Mouse (Mus musculus): ENCODE data around the gene E2f3.

E2f3 gene

DNA sequence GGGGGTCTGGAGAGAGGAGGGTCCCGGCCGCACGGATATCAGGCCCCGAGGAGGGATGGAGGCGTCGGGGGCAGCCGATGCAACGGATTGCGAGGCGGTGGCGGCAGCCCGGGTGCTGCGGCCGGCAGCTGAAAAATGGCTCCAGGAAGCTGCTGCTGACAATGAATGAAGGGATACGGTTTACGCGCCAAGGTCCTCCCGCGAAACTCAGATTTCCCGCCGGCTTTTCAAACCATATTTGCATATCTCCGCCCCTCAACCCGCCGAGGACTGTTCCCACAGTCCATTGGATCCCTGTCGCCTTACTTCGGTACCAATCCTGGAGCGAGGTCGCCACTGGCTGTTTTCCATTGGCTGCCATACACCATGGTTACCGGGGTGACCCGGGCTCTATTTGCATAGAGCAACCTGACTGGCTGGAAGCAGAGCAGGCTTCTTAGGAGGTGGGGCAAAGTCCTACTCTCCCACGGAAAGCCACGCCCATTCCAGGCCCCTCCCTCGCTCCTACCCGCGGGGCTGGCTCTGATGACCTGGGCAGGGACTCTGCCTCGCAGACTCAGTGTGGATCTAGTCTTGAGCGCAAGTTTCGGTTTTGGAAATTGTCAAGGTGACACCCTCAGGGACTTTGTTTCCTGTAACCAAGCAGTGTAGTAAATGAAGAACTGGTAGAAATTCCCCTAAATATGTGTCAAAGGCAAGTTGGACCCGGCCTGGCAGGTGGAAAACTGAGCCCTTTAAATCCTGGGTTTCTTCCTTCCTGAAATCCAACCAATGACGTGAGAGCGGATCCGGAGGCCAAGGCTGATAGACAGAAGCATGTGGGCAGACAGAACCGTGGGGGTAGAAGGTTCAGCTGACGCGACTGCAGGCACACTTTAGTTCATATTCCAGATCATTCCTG, at the start of gene E2f3:
E2f3 (minus strand) TSS at position 209 of the 901 bp plus-strand sequence.
- peak; percentile 99 for DNase-seq (ENCODE audit: low read depth, low spot score)

DNA sequence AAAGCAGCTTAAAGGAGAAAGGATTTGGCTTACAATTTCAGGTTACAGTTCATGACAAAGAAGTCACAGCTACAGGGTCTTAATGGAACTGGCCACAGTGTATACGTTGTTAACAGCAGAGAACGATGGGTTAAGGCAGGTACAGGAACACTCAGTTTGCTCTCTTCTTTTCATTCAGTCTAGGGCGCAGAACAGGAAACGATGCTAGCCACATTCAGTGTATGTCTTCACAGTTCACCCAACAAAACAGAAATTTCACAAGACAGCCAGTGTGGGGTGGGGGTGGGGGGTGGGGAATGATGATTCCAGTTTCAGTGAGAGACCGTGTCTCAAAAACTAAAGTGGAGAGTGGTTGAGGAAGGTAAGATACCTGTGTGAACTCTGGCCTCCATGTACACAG, 48.7 kb upstream of the E2f3 start:
- no peak for DNase-seq (ENCODE audit: low read depth, low spot score)

DNA sequence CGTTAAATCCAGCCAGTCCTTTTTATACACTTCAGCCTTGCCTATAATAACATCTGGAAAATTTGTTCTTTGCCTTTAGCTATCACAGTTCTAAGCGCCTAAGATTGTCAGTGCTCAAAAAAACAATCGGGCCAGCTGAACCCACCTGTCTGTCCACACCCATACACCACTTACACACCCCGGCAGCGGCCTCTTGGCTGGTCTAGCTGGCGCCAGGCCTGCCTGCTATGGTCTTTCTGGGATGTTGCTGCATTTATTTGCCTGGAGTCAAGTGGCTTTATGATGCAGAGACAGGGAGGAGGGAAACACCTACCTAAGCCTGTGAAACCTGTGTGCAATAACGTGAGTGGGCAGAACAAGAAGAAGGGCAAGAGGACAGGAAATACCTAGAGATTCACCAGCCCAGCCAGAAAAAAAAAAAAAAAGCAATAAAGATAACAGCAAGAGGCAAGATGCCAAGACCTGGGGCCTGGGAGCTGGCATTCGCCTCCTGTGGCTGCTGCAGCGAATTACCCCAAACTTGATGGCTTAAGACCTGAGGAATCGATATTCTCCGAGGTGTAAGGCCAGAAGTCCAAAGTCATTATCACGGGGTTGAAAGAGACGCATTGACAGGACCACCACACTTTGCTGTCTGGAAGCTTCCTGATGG, 45.9 kb upstream of the E2f3 start:
- DNase-seq (ENCODE audit: low read depth, low spot score) = no peak

DNA sequence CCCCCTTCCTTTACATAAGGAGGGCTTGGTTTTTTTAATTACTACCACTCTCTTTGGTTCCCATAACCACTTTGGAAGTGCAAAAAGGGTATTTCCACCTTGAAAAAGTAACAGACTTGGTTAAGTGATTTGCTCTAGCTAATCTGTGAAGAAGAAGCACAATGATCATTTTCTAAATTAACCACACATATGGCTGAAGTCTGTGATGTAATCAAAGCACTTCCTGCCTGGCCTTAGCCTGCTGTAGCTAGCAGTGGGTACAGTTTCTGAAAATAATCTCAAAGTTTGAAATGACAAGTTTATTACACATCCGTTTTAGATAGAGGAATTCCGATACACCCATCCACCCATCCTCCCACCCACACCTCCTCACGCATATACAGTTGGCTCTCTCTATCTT, 42.0 kb upstream of the E2f3 start:
- DNase-seq (ENCODE audit: low read depth, low spot score) = no peak

DNA sequence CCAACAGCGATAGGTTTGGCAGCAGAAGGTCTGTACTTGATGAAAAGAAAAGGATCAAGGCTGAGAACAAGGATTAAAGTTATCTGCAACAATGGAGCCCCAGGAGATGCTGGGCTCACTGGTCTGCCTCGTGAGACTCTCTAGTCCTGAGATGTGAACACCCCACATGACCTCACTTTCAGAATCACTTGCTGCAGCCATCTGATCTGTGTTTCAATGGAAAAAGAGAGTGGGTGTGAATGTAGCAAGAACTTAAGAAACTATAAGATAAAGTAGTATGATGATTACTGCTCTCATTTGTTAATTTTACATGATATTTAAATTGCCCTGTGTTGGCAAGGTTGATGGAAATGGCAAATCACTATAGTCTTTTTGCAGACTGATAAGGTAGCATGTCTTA, 36.6 kb upstream of the E2f3 start:
- DNase-seq (ENCODE audit: low read depth, low spot score) = peak; percentile 7

DNA sequence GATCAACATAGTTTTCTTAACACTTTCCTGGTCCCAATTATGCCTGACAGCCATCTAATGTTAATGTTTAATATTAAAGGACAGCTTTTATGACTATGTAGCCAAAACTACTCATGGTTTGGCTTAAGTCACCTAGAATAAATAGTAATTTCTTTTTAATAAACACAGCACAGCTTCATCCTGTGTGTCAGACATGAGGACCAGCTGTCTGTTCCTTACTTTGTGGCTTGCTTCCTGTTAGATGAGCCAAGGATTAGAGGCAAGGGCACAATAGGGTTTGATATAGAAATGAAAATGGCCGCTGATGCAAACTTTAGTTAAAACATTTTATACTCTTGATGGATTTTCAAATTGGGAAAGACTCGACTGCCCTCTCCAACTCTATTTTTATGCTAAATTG, 32.7 kb upstream of the E2f3 start:
- DNase-seq (ENCODE audit: low read depth, low spot score) = no peak

DNA sequence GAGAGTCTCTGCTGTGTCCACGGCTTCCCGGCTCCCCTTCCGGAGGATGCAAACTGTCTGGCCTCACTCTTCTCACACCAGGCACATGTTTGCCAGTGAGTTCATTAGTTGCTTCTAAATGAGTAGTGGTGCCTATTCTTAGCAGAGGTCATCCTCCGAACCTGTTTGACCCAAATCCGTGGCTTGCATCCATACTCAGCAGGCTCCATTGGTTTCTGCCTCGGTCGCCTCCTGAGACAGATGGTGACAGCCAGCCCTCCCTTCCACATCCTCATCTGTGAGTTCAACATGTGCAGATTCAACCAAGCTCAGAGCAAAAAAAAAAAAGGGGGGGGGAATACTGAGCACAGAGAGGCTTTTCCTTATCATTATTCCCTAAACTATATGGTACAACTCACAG, 31.7 kb upstream of the E2f3 start:
- no peak for DNase-seq (ENCODE audit: low read depth, low spot score)

DNA sequence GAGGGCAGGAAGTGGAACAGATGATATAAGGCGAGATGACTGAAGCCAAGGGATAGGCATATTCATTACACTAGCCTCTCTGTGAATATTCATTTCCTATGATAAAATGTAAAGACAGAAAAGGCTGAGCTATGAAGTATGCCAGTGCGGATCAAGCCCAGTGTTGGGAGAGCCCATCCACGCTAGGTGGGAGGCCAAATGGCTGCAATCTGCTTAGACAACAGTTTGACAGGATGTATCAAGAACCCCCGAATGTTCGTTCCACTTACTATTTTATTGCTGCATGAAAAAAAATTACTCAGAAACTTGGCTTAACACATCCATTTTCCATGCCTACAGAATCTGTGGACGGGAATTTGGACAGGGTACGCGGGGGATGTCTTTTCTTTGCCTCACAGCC, 28.7 kb upstream of the E2f3 start:
- DNase-seq (ENCODE audit: low read depth, low spot score) = no peak

DNA sequence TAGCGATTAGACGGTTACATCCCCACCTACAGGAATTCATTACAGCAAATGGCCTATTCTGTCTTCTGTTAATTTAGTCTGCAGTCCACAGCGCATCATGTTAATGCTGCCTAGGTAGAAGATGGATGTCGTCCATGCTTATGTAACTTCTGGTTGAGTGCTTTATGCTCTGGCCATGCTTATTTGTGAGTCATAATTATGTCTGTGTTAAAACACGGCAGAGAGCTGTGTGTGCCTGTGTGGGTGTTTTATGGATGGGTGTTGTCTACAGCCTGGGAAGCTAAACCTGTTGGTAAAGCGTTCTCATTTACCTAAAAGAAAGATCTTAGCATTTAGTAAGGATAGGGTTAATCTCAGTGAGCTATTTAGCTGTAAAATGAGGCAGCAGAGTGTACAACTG, 26.4 kb upstream of the E2f3 start:
- no peak for DNase-seq (ENCODE audit: low read depth, low spot score)

DNA sequence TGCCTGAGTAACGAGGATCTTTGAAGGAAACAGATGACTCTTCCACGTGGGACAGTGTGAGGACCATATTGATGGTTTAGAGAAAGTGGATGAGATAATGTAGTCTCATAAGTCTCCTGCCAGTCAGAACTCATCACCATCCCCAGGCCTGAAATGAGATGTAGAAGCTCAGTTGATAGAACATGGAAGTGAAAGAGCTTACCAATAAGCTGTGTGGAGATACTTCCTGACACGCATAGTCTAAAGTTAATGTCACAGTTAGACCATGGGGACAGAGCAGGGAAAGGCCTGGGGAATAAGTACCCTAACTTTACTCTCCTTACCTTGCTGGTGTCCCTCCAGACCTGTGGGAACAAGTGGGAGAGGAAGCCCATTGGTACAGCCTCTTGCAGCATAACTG, 22.9 kb upstream of the E2f3 start:
- DNase-seq (ENCODE audit: low read depth, low spot score) = no peak

DNA sequence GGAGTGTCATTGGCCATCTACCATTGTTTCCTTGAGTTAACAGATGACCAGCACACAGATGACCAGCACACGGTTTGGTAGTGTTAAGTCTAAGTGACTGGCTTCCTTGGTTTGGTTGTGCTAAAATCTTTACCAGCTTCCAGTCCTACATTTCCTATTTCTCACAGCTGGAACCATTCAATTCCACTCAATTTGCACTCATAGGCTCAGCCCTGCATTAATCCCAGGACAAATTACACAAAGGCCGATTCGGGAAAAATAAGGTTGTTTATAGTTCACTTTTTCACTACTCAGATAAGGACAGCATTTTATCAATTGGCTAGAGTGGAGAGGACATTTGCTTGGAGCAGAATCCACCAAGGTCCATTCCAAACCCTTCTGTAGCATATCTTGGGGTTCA, 19.6 kb upstream of the E2f3 start:
- no peak for DNase-seq (ENCODE audit: low read depth, low spot score)

DNA sequence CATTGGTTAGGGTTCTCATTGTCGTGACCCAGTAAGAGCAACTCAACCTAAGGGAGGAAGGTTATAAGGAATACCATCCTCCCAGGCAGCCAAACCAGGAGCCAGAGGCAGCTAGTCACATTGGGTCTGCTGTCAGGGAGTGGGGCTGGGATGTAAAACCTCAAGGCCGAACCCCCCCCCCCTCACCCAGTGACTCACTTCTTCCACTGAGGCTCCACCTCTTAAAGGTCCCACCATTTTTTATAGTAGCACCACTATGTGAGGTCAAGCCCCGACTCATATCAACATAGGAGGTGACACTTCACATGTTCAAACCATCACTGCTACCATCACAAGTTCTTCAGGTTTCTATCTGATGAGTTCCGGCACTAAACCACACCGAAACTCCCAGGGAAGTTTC, 19.0 kb upstream of the E2f3 start:
- no peak for DNase-seq (ENCODE audit: low read depth, low spot score)

DNA sequence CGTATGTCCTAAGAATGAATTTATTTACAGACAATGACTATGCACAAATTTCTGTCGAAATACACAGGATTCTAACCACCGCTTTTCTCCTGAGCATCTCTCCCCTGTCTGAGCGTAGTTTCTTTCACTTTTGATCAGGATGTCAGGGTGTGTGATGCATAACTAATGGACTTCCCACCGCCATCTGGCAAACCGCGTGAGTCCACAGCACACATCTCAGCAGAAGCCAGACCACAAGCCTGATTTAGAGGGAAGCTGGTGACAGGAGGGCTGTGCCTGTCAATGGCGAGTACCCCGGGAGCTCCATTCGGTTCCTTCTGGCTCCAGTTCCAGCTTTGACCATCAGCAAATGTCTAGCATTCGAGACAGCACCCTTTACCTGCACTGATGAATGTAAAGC, 17.3 kb upstream of the E2f3 start:
- peak; percentile 43 for DNase-seq (ENCODE audit: low read depth, low spot score)

DNA sequence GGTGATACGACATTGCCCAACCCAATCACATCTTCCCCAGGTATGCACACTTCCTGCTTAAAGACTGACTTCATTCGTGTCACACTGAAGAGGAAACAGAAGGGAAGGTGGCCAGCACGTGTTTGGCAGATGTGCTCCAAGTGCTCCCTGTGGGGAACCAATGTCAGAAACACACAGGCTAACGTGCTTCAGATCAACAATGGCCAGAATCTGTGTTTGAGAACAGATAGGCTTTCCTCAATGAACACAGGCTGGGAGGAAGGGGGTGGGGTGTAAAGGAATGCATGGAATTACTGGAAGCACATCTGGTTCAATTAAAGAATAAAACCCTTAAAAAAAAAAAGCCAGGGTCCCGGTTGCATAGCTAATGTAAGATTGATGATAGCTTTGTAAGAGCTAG, 15.2 kb upstream of the E2f3 start:
- no peak for DNase-seq (ENCODE audit: low read depth, low spot score)

DNA sequence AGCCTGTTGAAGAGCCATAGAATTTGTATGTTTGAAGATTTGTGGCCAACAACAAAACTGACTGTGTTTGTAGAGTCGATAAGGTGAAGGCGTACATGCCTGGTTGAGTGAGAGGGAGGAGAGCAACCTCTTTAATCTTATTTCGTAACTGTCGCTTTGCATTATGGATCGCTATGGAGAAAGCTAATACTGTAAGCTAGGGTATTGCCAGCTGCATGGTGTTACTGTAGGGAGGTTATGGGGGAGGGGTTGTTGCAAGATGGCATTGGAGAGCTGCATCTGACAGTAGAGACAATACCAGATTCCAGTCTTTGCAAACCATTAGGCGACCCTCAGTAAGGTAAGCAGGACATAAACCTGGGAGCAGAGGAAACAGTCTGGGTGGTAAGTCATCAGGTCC, 2.1 kb upstream of the E2f3 start:
- DNase-seq (ENCODE audit: low read depth, low spot score) = no peak

DNA sequence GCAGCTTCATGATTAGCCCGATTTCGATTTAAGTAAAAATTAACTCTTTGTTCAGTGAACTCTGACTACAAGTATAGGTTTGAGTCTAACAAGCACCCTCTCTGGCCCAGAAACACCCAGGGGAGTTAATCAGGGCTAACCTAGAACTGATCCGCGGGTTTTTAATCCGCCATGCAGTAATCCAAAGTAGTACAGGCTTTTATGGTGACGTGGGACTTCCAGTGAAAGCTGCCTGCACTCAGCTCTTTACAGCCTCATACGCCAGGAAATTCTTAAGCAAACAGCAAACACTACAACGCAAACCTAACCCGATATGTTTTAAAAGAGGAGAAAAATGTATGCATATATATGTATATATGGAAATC, 875 bp upstream of the E2f3 start:
- DNase-seq (ENCODE audit: low read depth, low spot score) = no peak

DNA sequence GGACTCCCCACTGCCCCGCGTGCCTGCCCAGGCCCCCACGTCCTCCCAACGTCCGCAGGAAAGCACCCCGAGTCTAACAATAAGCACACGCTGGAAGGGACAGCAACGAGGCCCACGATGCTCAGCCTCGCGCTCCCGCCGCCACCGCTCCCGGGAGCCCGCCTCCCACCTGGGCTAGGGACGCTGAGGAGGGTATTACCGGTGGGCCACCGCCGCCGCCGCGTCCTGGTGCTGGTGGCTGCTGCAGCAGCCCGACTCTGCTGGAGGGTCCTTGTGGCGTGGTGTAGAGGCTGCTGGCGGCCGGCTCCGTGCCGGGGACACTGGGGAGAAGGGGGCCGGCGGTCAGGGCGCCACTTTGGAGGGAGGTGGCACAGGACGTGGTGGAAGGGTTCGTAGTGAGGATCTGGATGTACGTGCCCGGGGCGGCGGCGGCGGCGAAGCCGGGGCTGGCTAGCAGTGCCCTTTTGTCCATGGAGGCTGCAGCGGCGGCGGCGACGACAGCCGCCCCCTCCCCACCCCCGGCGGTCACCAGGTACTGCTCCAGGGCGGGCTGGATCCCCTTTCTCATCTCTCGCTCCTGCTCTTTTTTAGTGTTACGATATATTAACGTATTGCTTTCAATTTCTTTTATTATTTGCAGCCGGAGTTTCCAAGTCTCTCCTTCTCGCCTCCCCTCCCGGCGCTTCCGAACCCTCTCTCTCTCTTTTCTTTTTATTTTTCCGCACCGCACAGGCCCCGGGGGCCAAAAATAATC, 585 bp downstream of the E2f3 start:
- peak; percentile 58 for DNase-seq (ENCODE audit: low read depth, low spot score)

DNA sequence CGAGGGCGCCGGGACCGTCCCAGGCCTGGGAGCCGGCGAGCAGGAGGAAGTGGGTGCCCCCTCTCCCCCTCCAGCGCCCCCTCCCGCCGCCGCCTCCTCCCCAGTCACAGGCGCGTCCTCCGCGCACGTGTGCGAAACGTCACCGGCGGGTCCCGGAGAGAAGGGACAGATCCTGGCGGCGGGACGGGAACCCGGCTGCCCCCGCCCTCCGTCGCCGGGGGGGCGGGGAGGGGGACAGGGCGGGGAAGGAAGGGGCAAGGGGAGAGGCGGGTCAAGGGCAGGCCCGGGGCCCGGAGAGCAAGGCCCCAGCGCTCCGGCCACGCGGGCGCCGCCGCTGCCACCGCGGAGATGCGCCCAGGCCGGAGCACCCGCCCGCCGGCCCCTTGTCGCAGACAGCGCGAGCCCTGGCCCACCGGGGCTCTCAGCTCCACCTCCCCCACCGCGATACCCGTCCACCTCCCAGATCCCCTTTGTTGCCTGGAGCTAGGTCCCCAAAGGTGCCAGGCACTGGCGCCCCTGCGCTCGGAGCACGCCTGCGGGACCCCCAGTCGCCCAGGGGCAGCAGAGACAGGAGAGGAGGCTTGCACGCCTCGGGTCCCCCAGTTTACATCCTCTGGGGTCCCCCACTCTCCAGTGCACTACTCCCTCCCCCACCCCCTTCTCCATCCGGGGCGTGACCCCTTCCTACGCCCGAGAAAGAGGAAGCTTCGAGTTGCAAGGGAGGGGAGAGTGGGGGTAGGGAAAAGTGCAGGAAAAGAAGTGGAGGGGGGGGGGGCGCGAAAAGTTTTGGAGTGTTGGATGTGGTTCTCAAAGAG, 1.4 kb downstream of the E2f3 start:
- peak; percentile 87 for DNase-seq (ENCODE audit: low read depth, low spot score)

DNA sequence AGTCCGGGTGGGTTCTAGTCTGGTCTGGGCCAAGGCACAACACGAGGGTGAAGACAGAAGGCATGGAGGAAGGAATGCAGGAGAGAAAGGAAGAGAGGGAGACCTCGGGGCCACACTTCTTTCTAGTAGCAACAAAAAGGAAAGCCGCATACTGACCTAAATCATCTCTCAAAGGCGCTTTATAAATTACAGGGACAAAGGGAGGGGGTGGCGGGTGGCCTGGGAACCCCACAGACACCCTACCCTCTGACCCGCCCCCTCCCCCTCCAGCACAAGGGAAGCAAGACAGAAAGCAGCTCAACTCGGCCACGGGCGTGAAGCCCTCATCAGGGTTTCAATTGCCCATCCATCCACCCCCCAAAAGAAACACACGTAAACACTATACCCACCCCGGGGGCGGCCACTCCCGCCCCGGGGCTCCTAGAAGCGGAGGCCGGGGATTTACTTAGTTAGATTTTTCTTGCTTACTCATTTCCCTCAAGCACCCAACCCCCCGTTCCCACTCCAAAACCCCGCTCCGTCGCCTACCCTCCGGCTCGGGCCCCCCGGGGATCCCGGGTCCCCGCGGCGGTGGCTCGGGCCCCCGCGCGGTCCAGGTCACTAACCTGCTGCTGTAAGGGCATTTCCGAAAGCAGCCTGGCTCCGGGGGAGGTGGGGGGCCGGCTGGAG, 2.2 kb downstream of the E2f3 start:
- no peak for DNase-seq (ENCODE audit: low read depth, low spot score)

DNA sequence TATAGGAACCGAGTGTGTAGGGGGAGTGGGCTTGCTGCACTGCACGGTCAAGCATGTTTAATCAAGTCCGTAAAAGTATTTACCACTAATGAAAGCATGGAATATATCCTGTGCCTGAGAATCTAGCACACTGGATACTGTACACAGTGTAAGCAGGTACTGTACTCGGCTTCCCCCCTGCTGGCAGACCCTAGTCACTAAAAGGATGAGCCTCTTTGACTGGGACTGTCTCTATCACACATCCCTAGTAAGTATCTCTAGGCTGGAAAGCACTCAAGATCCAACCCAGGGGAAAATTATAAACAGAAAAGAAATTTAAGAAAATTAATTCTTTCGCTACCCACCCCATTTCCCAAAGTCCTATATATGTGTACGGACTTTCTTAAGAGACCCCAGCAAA, 2.8 kb downstream of the E2f3 start:
- peak; percentile 55 for DNase-seq (ENCODE audit: low read depth, low spot score)

DNA sequence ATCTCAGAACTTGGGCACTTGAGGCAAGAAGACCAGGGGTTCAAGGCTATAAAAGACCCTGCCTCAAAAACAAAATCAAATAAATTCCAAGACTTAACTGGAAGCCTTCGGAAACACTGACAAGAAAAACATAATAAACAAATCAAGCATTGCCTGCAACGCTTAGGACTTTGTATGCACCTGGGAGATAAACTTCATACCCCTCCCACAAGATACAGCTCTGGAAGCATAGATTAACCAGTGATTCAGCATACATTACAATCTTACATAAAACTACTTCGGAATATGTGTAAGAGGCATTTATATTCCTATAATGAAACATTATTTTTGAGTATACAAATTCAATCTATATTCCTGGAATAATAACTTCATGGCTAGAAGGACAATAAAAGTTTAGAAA, 3.5 kb downstream of the E2f3 start:
- DNase-seq (ENCODE audit: low read depth, low spot score) = no peak

Measured in CD4-positive helper T cell, adult 2 months (primary cell).